Mouse (Mus musculus): ENCODE data around the gene Intu. TPM values are rescaled to one million over a fixed set of nuclear protein-coding genes. Genes with fewer than 3 reads are reported as not detected.
A peak's percentile ranks its signal among the peaks of the same experiment; 100 is the strongest.

Intu gene
- total RNA-seq, 1 experiment = 5.2 TPM

GRCm38 (mm10) chr3:40745661-40746547 lies 214.8 kb downstream of the Intu start:
- Histone ChIP-seq H3K4me1 (ENCODE audit: control insufficient read depth in 2 of 2, insufficient read depth in 2 of 2, low read length in 2 of 2, poor library complexity in 1 of 2) (peaks cover 0 to 3% of the 10 kb centered on the region in 2 experiments; a peak in 1 of 4 replicates), H3K9ac (ENCODE audit: insufficient read depth, low read depth, low read length, poor library complexity, severe bottlenecking) (peak overlapping the region; percentile 72), H3K27ac (ENCODE audit: insufficient read depth, low read depth, low read length, poor library complexity, severe bottlenecking) (no peak overlapping the region), H3K9me3 (ENCODE audit: control insufficient read depth, insufficient read depth, low read depth, low read length) (no peaks in the 10 kb centered on the region), H3K4me3 (ENCODE audit: insufficient read depth in 1 of 2, low read depth in 1 of 2, low read length in 2 of 2, poor library complexity in 1 of 2, severe bottlenecking in 1 of 2) (peak overlapping the region; percentile 81 to 96), H3K36me3 (ENCODE audit: control insufficient read depth, insufficient read depth, low read length, poor library complexity, severe bottlenecking) (no peaks in the 10 kb centered on the region)
- TF ChIP-seq HCFC1 (IDR thresholded peaks at IDR 0.05; ENCODE audit: borderline replicate concordance, insufficient read depth, low read length) = no peak
- TF ChIP-seq CHD2 (IDR thresholded peaks at IDR 0.05; ENCODE audit: low read depth, low read length) = no peak
- TF ChIP-seq MAFK (IDR thresholded peaks at IDR 0.05; ENCODE audit: insufficient read depth, low read depth, low read length) = no peak
- no peak for TF ChIP-seq ZC3H11A (IDR thresholded peaks at IDR 0.05; ENCODE audit: borderline replicate concordance, low read depth, low read length)
- no peak for TF ChIP-seq ZNF384 (IDR thresholded peaks at IDR 0.05; ENCODE audit: low read depth, low read length)
- in situ Hi-C loops (cut with MboI; ENCODE audit: low sequenced_read_pairs in 2 of 2, unreplicated experiment in 2 of 2) = no loop called here
- DNase-seq (ENCODE audit: low read depth, low spot score) = no peak

Other genes starting within 250 kb of the Intu start
- 1.3 and 3.2 TPM in 2 replicates for gene Slc25a31, start 177.6 kb downstream of the Intu start, total RNA-seq (2012; rRNA removed)
- 4.0 and 8.7 TPM in 2 replicates for gene Hspa4l, start 213.2 kb downstream of the Intu start, total RNA-seq (2012; rRNA removed)

Data from ES-E14 (cell line).